Mouse (Mus musculus) testis, adult 2 months (tissue): Measurements from ENCODE around the gene Cyp4f14.

Experiments used
- CTCF ChIP-seq: fragments of 200-500 bp; IDR thresholded peaks from 2 replicates; pipeline ENCODE4 v1.5.1; 2012; ENCODE audit warnings: low read depth, mild to moderate bottlenecking, inconsistent platforms, low read length, moderate library complexity; ENCODE audit not compliant: control insufficient read depth, insufficient read depth, insufficient replicate concordance
- POLR2A ChIP-seq: fragments of 200-500 bp; IDR thresholded peaks from 2 replicates; pipeline ENCODE4 v1.6.1; 2012; ENCODE audit warnings: low read depth, mild to moderate bottlenecking, inconsistent platforms, low read length, moderate library complexity; ENCODE audit not compliant: control insufficient read depth

DNA sequence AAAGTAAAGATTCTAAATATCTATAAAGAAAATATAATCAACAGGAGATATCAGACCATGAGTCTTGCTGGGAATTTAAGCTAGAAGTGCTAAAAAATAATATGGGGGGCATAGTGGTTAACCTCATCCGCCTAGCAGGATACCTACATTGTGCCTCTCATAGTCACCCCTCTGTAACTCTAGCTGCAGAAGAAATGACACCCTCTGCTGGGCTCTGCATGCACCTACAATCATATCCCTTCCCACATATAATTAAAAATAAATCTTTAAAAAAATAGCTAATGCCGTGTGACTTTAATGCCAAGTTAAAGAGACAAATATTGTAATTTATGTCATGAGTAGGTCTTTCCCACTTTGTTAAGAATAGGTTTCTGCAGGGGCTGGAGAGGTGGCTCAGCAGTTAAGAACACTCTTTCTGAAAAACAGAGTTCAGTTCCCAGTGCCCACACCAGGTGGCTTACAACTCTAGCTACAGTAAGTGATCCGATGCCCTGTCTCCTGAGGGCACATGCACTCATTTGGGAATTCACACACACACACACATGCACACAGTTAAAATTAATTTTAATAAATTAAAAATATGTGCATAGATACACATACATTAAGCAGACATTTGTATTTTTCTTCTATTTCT, 27.4 kb upstream of the Cyp4f14 start:
- TF ChIP-seq CTCF (no peak), POLR2A (no peak)
